Mouse (Mus musculus) erythroid progenitor cell, adult 5-6 weeks (primary cell): ENCODE measurements around the gene Pgk1. TPM values are rescaled to one million over a fixed set of nuclear protein-coding genes. Genes with fewer than 3 reads are reported as not detected.
"Not testable (repeated sequence)": the region's sequence is repeated elsewhere in the genome, so short reads cannot be mapped to it uniquely, and the experiment has no call there.

ENCODE experiments used
- ATAC-seq: replicated peaks from 2 replicates; pipeline ENCODE4 v1.8.0; 2016; ENCODE audit warnings: moderate number of reproducible peaks, mild to moderate bottlenecking, moderate TSS enrichment, inconsistent platforms; ENCODE audit not compliant: poor library complexity, low FRiP score, severe bottlenecking
- total RNA-seq, 2 experiments: library from RNA; stranded (forward) in 1 of 2; stranded (reverse) in 1 of 2; fragments of 150-400 nt in 1 of 2; fragments of 186-747, 209-891 nt in 1 of 2; gene quantifications; 2 replicates each; pipeline versions ENCODE4 v1.2.3 to v1.2.4; 2015 to 2017; ENCODE audit warnings: low replicate concordance in 2 of 2

Pgk1 gene
- total RNA-seq (2015; ENCODE audit: low replicate concordance) (54.1 and 54.5 TPM in 2 replicates), total RNA-seq (2017; ENCODE audit: low replicate concordance) (28.2 and 28.8 TPM in 2 replicates)

GRCm38 (mm10) chrX:106186713-106187649 lies at the start of gene Pgk1:
Gene Pgk1 (plus strand): TSS chrX:106187100.
- ATAC-seq = peak; percentile 99

DNA sequence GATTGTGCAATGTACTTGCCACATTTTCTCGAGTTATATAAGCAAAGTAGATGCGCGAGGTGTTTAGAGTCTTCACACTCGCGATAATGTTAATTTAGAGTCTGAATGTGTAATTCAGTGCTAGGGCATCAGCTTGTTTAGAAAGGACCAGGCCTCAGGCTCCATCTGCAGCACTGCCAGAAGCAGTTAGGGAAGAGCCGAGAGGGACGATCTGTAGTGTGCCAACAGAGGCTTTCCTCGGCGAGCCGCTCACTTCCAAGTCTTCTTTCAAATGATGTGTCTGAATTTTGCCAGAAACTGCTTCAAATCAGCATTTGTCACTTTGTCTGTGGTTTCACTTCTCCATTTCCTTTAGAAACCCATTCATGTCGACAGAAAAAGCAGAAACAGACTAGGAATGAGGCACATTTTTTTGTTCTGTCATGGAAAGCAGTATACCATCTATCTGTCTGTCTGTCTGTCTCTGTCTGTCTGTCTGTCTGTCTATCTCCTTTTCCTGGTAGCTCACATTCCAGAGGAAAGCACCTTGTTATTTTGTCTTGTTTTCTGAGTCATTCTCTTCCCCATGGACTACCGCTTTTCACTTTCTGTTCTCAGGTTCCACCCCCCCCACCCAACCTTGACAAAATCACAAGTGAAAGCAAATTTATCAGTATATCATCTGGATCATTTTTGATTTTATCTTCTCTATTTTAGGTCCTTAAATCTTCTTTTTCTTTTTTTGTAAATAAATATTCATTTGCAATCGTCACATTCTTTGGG lies 47.4 kb upstream of the Pgk1 start:
- no peak for ATAC-seq

- ATAC-seq = no peak
These were observed 44.0 kb upstream of the Pgk1 start, which contains the start of gene Tlr13 for GRCm38 (mm10) chrX:106142936-106143335. Gene Tlr13 (plus strand): TSS chrX:106143204.

DNA sequence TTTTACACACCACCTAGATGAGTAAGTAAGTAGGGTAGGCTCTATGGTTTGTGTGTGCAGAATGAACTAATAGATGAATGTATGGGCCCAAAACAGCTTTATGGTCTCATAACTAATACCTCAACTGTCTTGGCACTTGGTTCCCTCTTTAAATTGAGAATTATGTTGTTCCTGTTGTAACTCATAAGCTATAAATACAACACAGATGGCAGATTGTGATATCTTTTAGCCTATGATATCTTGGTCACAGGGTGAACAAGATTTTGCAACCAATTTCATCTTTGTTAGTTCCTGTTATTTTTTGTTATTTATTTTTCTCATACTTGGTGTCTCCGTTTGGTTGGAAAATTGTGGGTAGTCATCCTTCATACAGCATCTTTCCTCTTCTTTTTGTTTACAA lies 38.7 kb upstream of the Pgk1 start:
- ATAC-seq = no peak

DNA sequence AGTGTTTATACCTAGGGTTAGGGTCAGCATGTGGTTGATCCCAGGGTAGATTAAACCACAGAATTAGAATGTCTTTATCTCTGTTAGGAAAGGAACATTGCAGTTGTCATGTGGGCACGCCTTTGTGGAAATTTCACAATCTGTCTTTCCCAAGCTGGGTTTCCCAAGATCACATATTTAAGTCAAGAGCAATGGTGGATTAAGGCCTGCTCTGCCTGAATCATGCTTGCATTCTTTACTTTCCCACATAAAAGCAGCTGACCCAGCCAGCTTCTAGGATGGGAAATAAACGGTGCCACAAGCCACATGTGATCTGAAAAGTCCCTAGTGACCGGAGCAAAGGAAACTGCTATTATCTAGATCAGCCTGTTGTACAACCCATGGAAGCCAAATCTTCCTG lies 37.4 kb upstream of the Pgk1 start:
- ATAC-seq = no peak

DNA sequence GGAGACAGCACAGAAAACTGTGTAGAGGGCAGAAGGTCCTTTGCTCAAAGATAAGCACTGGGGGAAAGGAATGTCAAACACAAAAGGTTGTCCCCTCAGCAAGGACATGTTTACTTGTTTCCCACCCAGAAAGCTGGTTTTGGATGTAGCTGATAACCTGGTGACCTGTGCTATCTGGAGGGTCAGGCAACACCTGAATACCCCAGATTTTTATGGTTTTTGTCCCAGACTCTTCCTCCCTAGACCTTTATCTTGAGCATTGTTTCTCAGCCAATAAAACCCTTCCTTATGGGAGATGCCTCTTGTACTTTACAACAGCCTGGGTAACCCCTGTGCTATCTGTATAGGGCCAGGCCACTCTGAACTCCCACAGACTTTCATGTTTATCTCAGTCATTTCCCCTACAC lies 32.7 kb upstream of the Pgk1 start:
- ATAC-seq = no peak

- no peak for ATAC-seq
These were observed 31.0 kb upstream of the Pgk1 start for GRCm38 (mm10) chrX:106155892-106156291.

GRCm38 (mm10) chrX:106163995-106164394 lies 22.9 kb upstream of the Pgk1 start:
- no peak for ATAC-seq

GRCm38 (mm10) chrX:106164555-106164954 lies 22.3 kb upstream of the Pgk1 start:
- ATAC-seq = no peak

DNA sequence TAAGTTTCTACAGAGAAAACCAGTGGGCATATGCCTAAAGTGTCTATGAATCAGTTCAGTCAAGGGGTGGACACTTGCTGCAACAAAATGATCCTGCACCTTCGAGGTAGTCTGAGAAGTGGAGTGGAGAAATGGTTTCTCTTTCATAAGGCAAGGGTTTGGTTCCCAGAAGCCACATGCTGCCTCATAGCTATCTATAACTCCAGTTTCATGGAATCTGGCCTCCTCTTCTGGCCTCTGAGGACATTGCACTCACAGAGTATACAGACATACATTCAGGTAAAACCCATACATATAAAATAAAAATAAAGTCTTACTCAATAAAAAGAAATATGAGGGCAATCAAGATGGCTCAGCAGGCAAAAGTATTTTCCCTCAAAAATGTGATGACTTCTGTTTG lies 21.8 kb upstream of the Pgk1 start:
- ATAC-seq = no peak

GRCm38 (mm10) chrX:106171106-106171852 lies 15.6 kb upstream of the Pgk1 start:
- ATAC-seq = peak; percentile 73; the same call in 1 of the 2 replicates

- no peak for ATAC-seq
These were observed 15.1 kb upstream of the Pgk1 start for GRCm38 (mm10) chrX:106171853-106172154.

DNA sequence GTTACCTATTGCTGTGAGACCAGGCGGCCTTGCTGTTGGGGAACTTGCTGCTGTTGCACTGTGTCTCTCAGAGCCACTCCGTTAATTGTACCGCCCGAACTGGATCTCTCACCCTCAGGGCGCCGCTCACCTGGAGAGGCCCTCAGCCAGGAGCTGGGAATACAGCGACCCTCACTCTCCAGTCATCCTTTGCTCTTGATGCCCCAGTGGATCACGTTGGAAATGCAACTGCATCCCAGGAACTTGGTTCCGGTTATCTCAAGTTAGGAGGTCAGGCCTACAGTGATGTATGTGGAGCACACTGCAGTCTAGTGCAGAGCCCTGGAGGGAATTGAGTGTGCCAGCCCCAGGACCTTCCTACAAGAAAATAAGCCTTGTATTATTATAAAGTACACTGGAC lies 10.6 kb upstream of the Pgk1 start:
- no peak for ATAC-seq

DNA sequence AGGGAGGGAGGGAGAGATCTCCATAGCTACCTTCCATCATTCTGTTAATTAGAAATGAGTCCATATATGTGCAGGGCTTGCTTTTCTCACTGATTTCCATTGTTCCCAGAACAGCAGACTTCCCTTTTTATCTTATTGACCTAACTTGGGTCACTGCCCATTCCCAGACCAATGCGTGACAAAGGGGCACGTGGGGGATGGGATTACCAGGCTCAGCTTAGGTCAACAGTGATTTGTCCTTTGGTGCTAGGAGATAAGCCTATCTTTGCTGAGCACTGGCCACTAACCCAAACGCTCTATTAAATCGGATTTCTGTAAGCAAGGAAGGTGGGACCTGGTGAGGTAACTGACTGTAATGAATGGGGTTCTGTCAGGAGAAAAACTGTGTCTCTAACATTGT lies 2.6 kb upstream of the Pgk1 start:
- ATAC-seq = no peak

GRCm38 (mm10) chrX:106185706-106186105 lies 1.2 kb upstream of the Pgk1 start:
- ATAC-seq = no peak

DNA sequence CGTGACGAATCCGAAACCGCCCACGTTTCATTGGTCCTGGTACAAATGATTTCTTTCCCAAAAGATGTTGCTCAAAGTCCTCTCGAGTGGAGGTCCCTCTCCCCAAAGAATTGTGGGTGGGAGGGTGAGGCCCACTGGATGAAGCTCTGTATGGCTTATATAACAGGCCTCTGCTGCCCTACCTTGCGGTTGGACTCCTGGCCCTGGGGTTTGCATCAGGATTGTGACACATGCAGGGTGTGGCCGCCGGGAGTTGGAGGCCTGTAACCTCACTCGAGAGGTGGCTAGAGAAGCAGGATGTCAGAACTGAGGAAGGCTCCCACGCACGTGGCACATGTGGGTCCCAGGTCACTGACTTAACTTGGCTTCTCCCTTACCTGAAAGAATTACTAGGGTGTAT lies 837 bp downstream of the Pgk1 start:
- ATAC-seq = no peak

GRCm38 (mm10) chrX:106189356-106189755 lies 2.5 kb downstream of the Pgk1 start:
- ATAC-seq = no peak

- no peak for ATAC-seq
These were observed 3.2 kb downstream of the Pgk1 start for GRCm38 (mm10) chrX:106190091-106190490.

GRCm38 (mm10) chrX:106194361-106194760 lies 7.5 kb downstream of the Pgk1 start:
- ATAC-seq = not testable (repeated sequence)

- ATAC-seq = no peak
These were observed 10.4 kb downstream of the Pgk1 start for GRCm38 (mm10) chrX:106197308-106197707.
